Comparison of ENCODE assay signal across 22 mouse cellular contexts in genomic region chr11:28572423-28572822, GRCm38 (mm10). TPM values are rescaled to one million over a fixed set of nuclear protein-coding genes. Genes with fewer than 3 reads are reported as not detected.
DNase-seq lines count a peak whose midpoint lies in the region; ATAC-seq and TF ChIP-seq lines count a peak whose summit lies in the region.
"Had no signal": no experiment of that assay in that cellular context is flagged by ENCODE, and none has a peak within 500 bp of the region (broad histone marks: within the 10 kb centered on the region; RNA-seq: fewer than 3 reads in every experiment).

No protein-coding gene starts in this region.

- no peaks in the 10 kb centered on the region for H3K9me3 ChIP-seq in lung, postnatal 0 days (ENCODE audit: low read length)
- H3K9me3 ChIP-seq: forebrain, embryonic 13.5 days; heart, embryonic 10.5 days; limb, embryonic 12.5 days; liver, embryonic 12.5 days had no signal

- H3K4me1 ChIP-seq in lung, postnatal 0 days (ENCODE audit: insufficient read depth, low read depth, low read length): no peaks in the 10 kb centered on the region
- H3K4me1 ChIP-seq: forebrain, embryonic 13.5 days; heart, embryonic 10.5 days; limb, embryonic 12.5 days; liver, embryonic 12.5 days had no signal

- no peaks in the 10 kb centered on the region for H3K27me3 ChIP-seq in lung, postnatal 0 days (replicated peaks; ENCODE audit: insufficient read depth, low read length)
- H3K27me3 ChIP-seq: CH12.LX; forebrain, embryonic 13.5 days; limb, embryonic 12.5 days; liver, embryonic 12.5 days had no signal

- no peaks in the 10 kb centered on the region for H3K36me3 ChIP-seq in lung, postnatal 0 days (ENCODE audit: insufficient read depth, low read length)
- H3K36me3 ChIP-seq: heart, embryonic 10.5 days; limb, embryonic 12.5 days; liver, embryonic 12.5 days had no signal

- peak; percentile 70 to 73 for DNase-seq in frontal cortex, adult 2 months (ENCODE audit: extremely low spot score in 1 of 2, low spot score in 1 of 2)
- no peak for DNase-seq in frontal cortex, postnatal 10 days (ENCODE audit: low spot score in 2 of 2)
- DNase-seq in lung, postnatal 10 days: peak; percentile 29
- no peak for DNase-seq in lung, postnatal 0 days (ENCODE audit: low spot score)
- peak; percentile 34 for DNase-seq in right cerebral cortex, postnatal 25 days
- no peak for DNase-seq in right cerebral cortex, postnatal 14 days
- no peak for DNase-seq in cerebellum, adult 8-10 months
- DNase-seq: adrenal gland, postnatal 36 days; cerebellum, adult 9-11 months; gastrocnemius, adult 2 months; kidney, adult 11 months; lung, embryonic 14.5 days; retina, postnatal 1 day; thymus, adult 18-20 months; thymus, postnatal 4 days had no signal

- no peak for ATAC-seq in lung, postnatal 0 days
- ATAC-seq in cerebellum, adult (ENCODE audit: insufficient number of reproducible peaks, low FRiP score, low TSS enrichment): no peak
- ATAC-seq: forebrain, embryonic 13.5 days; liver, embryonic 12.5 days had no signal

- H3K27ac ChIP-seq in lung, postnatal 0 days (ENCODE audit: low read length): no peak overlapping the region
- H3K27ac ChIP-seq: forebrain, embryonic 13.5 days; gastrocnemius, adult 2 months; heart, embryonic 10.5 days; kidney, postnatal 0 days; limb, embryonic 12.5 days; liver, embryonic 12.5 days had no signal

- TF ChIP-seq CTCF in lung, postnatal 0 days (IDR thresholded peaks at IDR 0.05): no peak

- H3K4me3 ChIP-seq in lung, postnatal 0 days (ENCODE audit: low read depth, low read length): no peak overlapping the region
- H3K4me3 ChIP-seq: forebrain, embryonic 13.5 days; gastrocnemius, adult 2 months; heart, embryonic 10.5 days; limb, embryonic 12.5 days; liver, embryonic 12.5 days had no signal

- H3K4me2 ChIP-seq in lung, postnatal 0 days (replicated peaks; ENCODE audit: low read depth, low read length): no peak overlapping the region
- H3K4me2 ChIP-seq: forebrain, embryonic 13.5 days; limb, embryonic 12.5 days; liver, embryonic 12.5 days; lung, embryonic 14.5 days had no signal

- TF ChIP-seq EP300 in lung, postnatal 0 days (IDR thresholded peaks at IDR 0.05): no peak

- WGBS in lung, postnatal 0 days: 67% methylated on average over 1 of the region's 1 CpGs

- no peak overlapping the region for H3K9ac ChIP-seq in lung, postnatal 0 days (replicated peaks; ENCODE audit: low read depth)
- H3K9ac ChIP-seq: forebrain, embryonic 13.5 days; limb, embryonic 12.5 days; liver, embryonic 12.5 days; lung, embryonic 14.5 days had no signal

RNA-seq across cellular contexts. Expression of gene Ccdc85a, which starts 11.7 kb away (rescaled TPM):
- polyA plus RNA-seq in frontal cortex, adult 2 months (2012; rRNA removed): 28.6 and 30.0 TPM in 2 replicates
- polyA plus RNA-seq in lung, postnatal 0 days (2015; fragmentation: Nextera tagmentation; extraction: Ambion mirVana): 13.8 and 16.7 TPM in 2 replicates

Comparison
In these comparisons a context has a peak if more than half of its experiments do, and no peak if none do; other contexts are left out.
1. DNase-seq: peak in frontal cortex, adult 2 months (2 of 2), lung, postnatal 10 days (single experiment) and right cerebral cortex, postnatal 25 days (single experiment); none in frontal cortex, postnatal 10 days (0 of 2), lung, postnatal 0 days (single experiment), right cerebral cortex, postnatal 14 days (single experiment) and cerebellum, adult 8-10 months (single experiment).